Mouse (Mus musculus) hindbrain, embryonic 16.5 days (tissue): ENCODE data around the gene Gm21976. TPM values are rescaled to one million over a fixed set of nuclear protein-coding genes. Genes with fewer than 3 reads are reported as not detected.

Experiments
- ATAC-seq: fragments of 200-750 bp; cut with Nextera tagmentation; 2 replicates; pipeline ENCODE4 v1.8.0; 2017; ENCODE audit warnings: moderate TSS enrichment, moderate library complexity
- H3K27ac ChIP-seq: fragments of 300-500 bp; sonication (generic); 2 replicates; pipeline ENCODE4 v1.5.1; 2014; ENCODE audit warnings: low read depth, mild to moderate bottlenecking, control low read depth, low read length, moderate library complexity
- H3K27me3 ChIP-seq: fragments of 300-500 bp; sonication (generic); replicated peaks from 2 replicates; pipeline ENCODE4 v1.6.1; 2014; ENCODE audit warnings: low read length; ENCODE audit not compliant: control insufficient read depth, insufficient read depth
- H3K36me3 ChIP-seq: fragments of 300-500 bp; sonication (generic); 2 replicates; pipeline ENCODE4 v1.6.1; 2014; ENCODE audit warnings: mild to moderate bottlenecking, low read length, moderate library complexity, mixed read lengths; ENCODE audit not compliant: control insufficient read depth, insufficient read depth
- H3K4me1 ChIP-seq: fragments of 300-500 bp; sonication (generic); 2 replicates; pipeline ENCODE4 v1.6.1; 2014; ENCODE audit warnings: low read depth, low read length; ENCODE audit not compliant: control insufficient read depth, insufficient read depth
- H3K4me2 ChIP-seq: fragments of 300-500 bp; sonication (generic); 2 replicates; pipeline ENCODE4 v1.6.1; 2014; ENCODE audit warnings: mild to moderate bottlenecking, low read length, control low read depth, moderate library complexity
- H3K4me3 ChIP-seq: fragments of 300-500 bp; sonication (generic); 2 replicates; pipeline ENCODE4 v1.5.1; 2014; ENCODE audit warnings: mild to moderate bottlenecking, low read length, control low read depth, moderate library complexity
- H3K9ac ChIP-seq: fragments of 300-500 bp; sonication (generic); 2 replicates; pipeline ENCODE4 v1.6.1; 2014; ENCODE audit warnings: low read depth, mild to moderate bottlenecking, control low read depth, low read length, moderate library complexity
- H3K9me3 ChIP-seq: fragments of 300-500 bp; sonication (generic); 2 replicates; pipeline ENCODE4 v1.6.1; 2014; ENCODE audit warnings: mild to moderate bottlenecking, low read length, moderate library complexity; ENCODE audit not compliant: control insufficient read depth
- WGBS: fragments of 180-500 bp; shearing (Covaris S2); extraction: QIAGEN DNeasy Blood & Tissue Kit; methylation state at CpG from one replicate; pipeline ENCODE4 v1.1.7; 2014; 5-methylcytosine and 5-hydroxymethylcytosine counted together
- polyA plus RNA-seq: library from polyadenylated mRNA; unstranded; fragments of >200 nt; fragmentation: Nextera tagmentation; extraction: Ambion mirVana; gene quantifications from 2 replicates; pipeline ENCODE4 v1.2.1, GENCODE M21; 2015

Gene Gm21976
- polyA plus RNA-seq, 1 experiment from 2014 or later, result not detected

- peaks cover 20% of the 10 kb centered on the region for H3K4me1 ChIP-seq
- WGBS, result under 1% methylated on average over 65 of the region's 71 CpGs
- H3K27me3 ChIP-seq, result no peaks in the 10 kb centered on the region
- H3K9me3 ChIP-seq, result no peaks in the 10 kb centered on the region
- H3K4me2 ChIP-seq, result peak within 1 kb of the TSS; percentile 94
- peak within 1 kb of the TSS; percentile 95 for H3K27ac ChIP-seq
- peak; percentile 99 for ATAC-seq
- H3K36me3 ChIP-seq, result peaks cover 9% of the 10 kb centered on the region
- H3K4me3 ChIP-seq, result peak within 1 kb of the TSS; percentile 93
- H3K9ac ChIP-seq, result peak within 1 kb of the TSS; percentile 87
These were observed 16.8 kb upstream of the Gm21976 start, which contains the start of the genes Utp15 and Ankra2 for GRCm38 (mm10) chr13:98262636-98263457. Utp15 (minus strand) TSS chr13:98263041. Ankra2 (plus strand) TSS chr13:98263074.

GRCm38 (mm10) chr13:98263458-98263987, 16.2 kb upstream of the Gm21976 start:
- H3K27me3 ChIP-seq, result no peaks in the 10 kb centered on the region
- under 1% methylated on average over 16 of the region's 16 CpGs for WGBS
- no peaks in the 10 kb centered on the region for H3K9me3 ChIP-seq
- peaks cover 10% of the 10 kb centered on the region for H3K36me3 ChIP-seq
- H3K4me3 ChIP-seq, result peak overlapping the region; percentile 93
- peaks cover 20% of the 10 kb centered on the region for H3K4me1 ChIP-seq
- peak overlapping the region; percentile 64 for H3K4me2 ChIP-seq
- H3K27ac ChIP-seq, result peak overlapping the region; percentile 95
- peak overlapping the region; percentile 87 for H3K9ac ChIP-seq
- ATAC-seq, result peak; percentile 47

GRCm38 (mm10) chr13:98264111-98264510, 15.6 kb upstream of the Gm21976 start:
- Histone ChIP-seq H3K9ac (peak overlapping the region; percentile 87; the same call in 1 of the 2 replicates), H3K36me3 (peaks cover 11% of the 10 kb centered on the region), H3K4me3 (peak overlapping the region; percentile 93), H3K27ac (no peak overlapping the region), H3K4me1 (peaks cover 20% of the 10 kb centered on the region), H3K4me2 (peak overlapping the region; percentile 64), H3K9me3 (no peaks in the 10 kb centered on the region), H3K27me3 (no peaks in the 10 kb centered on the region)
- WGBS, result 20% methylated on average over 5 of the region's 5 CpGs
- no peak for ATAC-seq

- Histone ChIP-seq H3K27ac (no peak overlapping the region), H3K27me3 (no peaks in the 10 kb centered on the region), H3K9ac (no peak overlapping the region), H3K4me3 (no peak overlapping the region), H3K4me2 (no peak overlapping the region), H3K36me3 (peaks cover 30% of the 10 kb centered on the region), H3K9me3 (no peaks in the 10 kb centered on the region), H3K4me1 (no peaks in the 10 kb centered on the region)
- 91% methylated on average over 9 of the region's 9 CpGs for WGBS
- ATAC-seq, result no peak
These were observed 5.7 kb upstream of the Gm21976 start for GRCm38 (mm10) chr13:98274023-98274422.

GRCm38 (mm10) chr13:98275646-98276045, 4.0 kb upstream of the Gm21976 start:
- Histone ChIP-seq H3K9ac (no peak overlapping the region), H3K4me2 (no peak overlapping the region), H3K36me3 (peaks cover 28% of the 10 kb centered on the region), H3K27ac (no peak overlapping the region), H3K4me1 (no peaks in the 10 kb centered on the region), H3K4me3 (no peak overlapping the region), H3K9me3 (no peaks in the 10 kb centered on the region), H3K27me3 (no peaks in the 10 kb centered on the region)
- no peak for ATAC-seq
- whole genome bisulfite sequencing, result 92% methylated on average over 4 of the region's 4 CpGs

GRCm38 (mm10) chr13:98276253-98276652, 3.4 kb upstream of the Gm21976 start:
- Histone ChIP-seq H3K9ac (no peak overlapping the region), H3K27me3 (no peaks in the 10 kb centered on the region), H3K4me2 (no peak overlapping the region), H3K4me3 (no peak overlapping the region), H3K36me3 (peaks cover 23% of the 10 kb centered on the region), H3K27ac (no peak overlapping the region), H3K9me3 (no peaks in the 10 kb centered on the region), H3K4me1 (no peaks in the 10 kb centered on the region)
- 89% methylated on average over 7 of the region's 7 CpGs for WGBS
- ATAC-seq, result no peak

GRCm38 (mm10) chr13:98277501-98277900, 2.2 kb upstream of the Gm21976 start:
- no peaks in the 10 kb centered on the region for H3K27me3 ChIP-seq
- H3K4me2 ChIP-seq, result no peak overlapping the region
- WGBS, result 87% methylated on average over 2 of the region's 2 CpGs
- no peaks in the 10 kb centered on the region for H3K4me1 ChIP-seq
- H3K4me3 ChIP-seq, result no peak overlapping the region
- no peak for ATAC-seq
- H3K9ac ChIP-seq, result no peak overlapping the region
- H3K36me3 ChIP-seq, result peaks cover 15% of the 10 kb centered on the region
- H3K9me3 ChIP-seq, result no peaks in the 10 kb centered on the region
- H3K27ac ChIP-seq, result no peak overlapping the region

- Histone ChIP-seq H3K9me3 (no peaks in the 10 kb centered on the region), H3K27me3 (no peaks in the 10 kb centered on the region), H3K4me3 (no peak overlapping the region), H3K4me1 (no peaks in the 10 kb centered on the region), H3K27ac (no peak overlapping the region), H3K36me3 (no peaks in the 10 kb centered on the region), H3K9ac (no peak overlapping the region), H3K4me2 (no peak overlapping the region)
- WGBS, result 81% methylated on average over 12 of the region's 12 CpGs
- ATAC-seq, result no peak
These were observed 1.4 kb downstream of the Gm21976 start for GRCm38 (mm10) chr13:98280990-98281650.

- H3K9me3 ChIP-seq, result no peaks in the 10 kb centered on the region
- WGBS, result 42% methylated on average over 2 of the region's 2 CpGs
- H3K27me3 ChIP-seq, result no peaks in the 10 kb centered on the region
- ATAC-seq, result no peak
- H3K36me3 ChIP-seq, result no peaks in the 10 kb centered on the region
- no peak overlapping the region for H3K4me3 ChIP-seq
- no peak overlapping the region for H3K4me2 ChIP-seq
- no peak overlapping the region for H3K27ac ChIP-seq
- H3K9ac ChIP-seq, result no peak overlapping the region
- H3K4me1 ChIP-seq, result no peaks in the 10 kb centered on the region
These were observed 11.0 kb downstream of the Gm21976 start for GRCm38 (mm10) chr13:98290719-98291118.
